Mouse (Mus musculus) CD4-positive, CD25-positive, alpha-beta regulatory T cell, adult 4 months (primary cell): ENCODE data around the gene Fbxo17. TPM values are rescaled to one million over a fixed set of nuclear protein-coding genes. Genes with fewer than 3 reads are reported as not detected.
A peak's percentile ranks its signal among the peaks of the same experiment; 100 is the strongest.

ENCODE experiments used
- ATAC-seq: one replicate; pipeline ENCODE4 v1.8.0; 2017
- polyA plus RNA-seq, 2 experiments: library from polyadenylated mRNA; unstranded; fragments of 100-300 nt; shearing (Covaris generic); gene quantifications; one replicate each; pipeline ENCODE4 v1.2.1; 2017

Fbxo17 gene
- polyA plus RNA-seq, 2 experiments from 2014 or later: 9.8 to 15.6 TPM

- no peak for ATAC-seq
Observed at GRCm38 (mm10) chr7:28719159-28719558, 2.6 kb downstream of the Fbxo17 start.

- no peak for ATAC-seq
Observed at GRCm38 (mm10) chr7:28719650-28720049, 3.0 kb downstream of the Fbxo17 start.

- ATAC-seq: no peak
Observed at GRCm38 (mm10) chr7:28720753-28721537, 4.3 kb downstream of the Fbxo17 start.

GRCm38 (mm10) chr7:28722079-28722478 lies 5.5 kb downstream of the Fbxo17 start:
- ATAC-seq: no peak

GRCm38 (mm10) chr7:28724613-28725012 lies 8.0 kb downstream of the Fbxo17 start:
- ATAC-seq: no peak

- peak; percentile 84 for ATAC-seq
Observed at GRCm38 (mm10) chr7:28726600-28726999, 10.0 kb downstream of the Fbxo17 start.

- ATAC-seq: no peak
Observed at GRCm38 (mm10) chr7:28727649-28728340, 11.2 kb downstream of the Fbxo17 start.

- ATAC-seq: peak; percentile 86
Observed at GRCm38 (mm10) chr7:28732341-28733142, 15.9 kb downstream of the Fbxo17 start.

GRCm38 (mm10) chr7:28733211-28733610 lies 16.6 kb downstream of the Fbxo17 start:
- no peak for ATAC-seq

- no peak for ATAC-seq
Observed at GRCm38 (mm10) chr7:28735701-28736100, 19.1 kb downstream of the Fbxo17 start.

GRCm38 (mm10) chr7:28739829-28740228 lies 23.2 kb downstream of the Fbxo17 start:
- ATAC-seq: no peak

- ATAC-seq: no peak
Observed at GRCm38 (mm10) chr7:28740949-28741348, 24.3 kb downstream of the Fbxo17 start.

- ATAC-seq: no peak
Observed at GRCm38 (mm10) chr7:28741368-28741708, 24.7 kb downstream of the Fbxo17 start.

- peak; percentile 97 for ATAC-seq
Observed at GRCm38 (mm10) chr7:28741709-28742438, 25.3 kb downstream of the Fbxo17 start, which contains the start of the genes Mrps12 and Sars2. Gene Mrps12, minus strand, starts transcription at chr7:28741820. Gene Sars2, plus strand, starts transcription at chr7:28741992.

- ATAC-seq: no peak
Observed at GRCm38 (mm10) chr7:28749935-28750334, 33.3 kb downstream of the Fbxo17 start.

- no peak for ATAC-seq
Observed at GRCm38 (mm10) chr7:28756079-28756478, 39.5 kb downstream of the Fbxo17 start, which contains the start of gene Ccer2. Gene Ccer2, plus strand, starts transcription at chr7:28756174.

- no peak for ATAC-seq
Observed at GRCm38 (mm10) chr7:28758623-28759022, 42.0 kb downstream of the Fbxo17 start.

- ATAC-seq: no peak
Observed at GRCm38 (mm10) chr7:28761907-28762306, 45.3 kb downstream of the Fbxo17 start.

- no peak for ATAC-seq
Observed at GRCm38 (mm10) chr7:28765211-28765610, 48.6 kb downstream of the Fbxo17 start.

- peak; percentile 95 for ATAC-seq
Observed at GRCm38 (mm10) chr7:28766173-28766879, 49.7 kb downstream of the Fbxo17 start, which contains the start of gene Sirt2. Gene Sirt2, plus strand, starts transcription at chr7:28766735.

GRCm38 (mm10) chr7:28766910-28767309 lies 50.3 kb downstream of the Fbxo17 start:
- no peak for ATAC-seq
